Mouse (Mus musculus) forebrain, embryonic 16.5 days (tissue): ENCODE measurements around the gene Pagr1b. TPM values are rescaled to one million over a fixed set of nuclear protein-coding genes. Genes with fewer than 3 reads are reported as not detected.

ENCODE experiments used
- ATAC-seq: fragments of 200-750 bp; cut with Nextera tagmentation; 2 replicates; pipeline ENCODE4 v1.8.0; 2017; ENCODE audit warnings: mild to moderate bottlenecking, moderate library complexity
- H3K27ac ChIP-seq: fragments of 300-500 bp; sonication (generic); 2 replicates; pipeline ENCODE4 v1.5.1; 2014; ENCODE audit warnings: low read length, control low read depth
- H3K27me3 ChIP-seq: fragments of 300-500 bp; sonication (generic); replicated peaks from 2 replicates; pipeline ENCODE4 v1.6.1; 2014; ENCODE audit warnings: low read length; ENCODE audit not compliant: control insufficient read depth, insufficient read depth
- H3K36me3 ChIP-seq: fragments of 300-500 bp; sonication (generic); 2 replicates; pipeline ENCODE4 v1.6.1; 2014; ENCODE audit not compliant: control insufficient read depth, insufficient read depth
- H3K4me1 ChIP-seq: fragments of 300-500 bp; sonication (generic); replicated peaks from 2 replicates; pipeline ENCODE4 v1.6.1; 2014; ENCODE audit warnings: low read length; ENCODE audit not compliant: control insufficient read depth, insufficient read depth
- H3K4me2 ChIP-seq: fragments of 300-500 bp; sonication (generic); 2 replicates; pipeline ENCODE4 v1.6.1; 2014; ENCODE audit warnings: mild to moderate bottlenecking, low read length, control low read depth
- H3K4me3 ChIP-seq: fragments of 300-500 bp; sonication (generic); replicated peaks from 2 replicates; pipeline ENCODE4 v1.5.1; 2014; ENCODE audit warnings: mild to moderate bottlenecking, low read length, control low read depth
- H3K9ac ChIP-seq: fragments of 300-500 bp; sonication (generic); replicated peaks from 2 replicates; pipeline ENCODE4 v1.6.1; 2014; ENCODE audit warnings: low read depth, low read length, control low read depth
- H3K9me3 ChIP-seq: fragments of 300-500 bp; sonication (generic); 2 replicates; pipeline ENCODE4 v1.6.1; 2016; ENCODE audit warnings: low read length; ENCODE audit not compliant: control insufficient read depth
- WGBS: fragments of 180-500 bp; shearing (Covaris S2); extraction: QIAGEN DNeasy Blood & Tissue Kit; methylation state at CpG from one replicate; pipeline ENCODE4 v1.1.7; 2014; 5-methylcytosine and 5-hydroxymethylcytosine counted together
- polyA plus RNA-seq: library from polyadenylated mRNA; unstranded; fragments of >200 nt; fragmentation: Nextera tagmentation; extraction: Ambion mirVana; gene quantifications from 2 replicates; pipeline ENCODE4 v1.2.1, GENCODE M21; 2015

Gene Pagr1b
- polyA plus RNA-seq, 1 experiment from 2014 or later: not detected

GRCm38 (mm10) chr7:126984667-126985444 lies 31.4 kb downstream of the Pagr1b start:
- H3K4me3 ChIP-seq: no peak overlapping the region
- WGBS: 64% methylated on average over 10 of the region's 10 CpGs
- no peaks in the 10 kb centered on the region for H3K4me1 ChIP-seq

GRCm38 (mm10) chr7:126983113-126983512 lies 33.2 kb downstream of the Pagr1b start:
- H3K4me3 ChIP-seq: no peak overlapping the region
- peaks cover 9% of the 10 kb centered on the region; the same call in 1 of the 2 replicates for H3K36me3 ChIP-seq
- ATAC-seq: no peak
- no peak overlapping the region for H3K27ac ChIP-seq
- 79% methylated on average over 7 of the region's 7 CpGs for WGBS
- H3K27me3 ChIP-seq: no peaks in the 10 kb centered on the region
- H3K9ac ChIP-seq: no peak overlapping the region
- no peaks in the 10 kb centered on the region for H3K4me1 ChIP-seq
- H3K9me3 ChIP-seq: no peaks in the 10 kb centered on the region
- no peak overlapping the region for H3K4me2 ChIP-seq

More at GRCm38 (mm10) chr7:126984667-126985444, 31.4 kb downstream of the Pagr1b start:
- Histone ChIP-seq H3K27ac (no peak overlapping the region), H3K27me3 (no peaks in the 10 kb centered on the region), H3K4me2 (no peak overlapping the region), H3K36me3 (no peaks in the 10 kb centered on the region; the same call in 1 of the 2 replicates), H3K9me3 (no peaks in the 10 kb centered on the region), H3K9ac (no peak overlapping the region)
- no peak for ATAC-seq

- WGBS: 97% methylated on average over 4 of the region's 4 CpGs
- H3K27me3 ChIP-seq: no peaks in the 10 kb centered on the region
These were observed 34.2 kb downstream of the Pagr1b start for GRCm38 (mm10) chr7:126982054-126982453.

GRCm38 (mm10) chr7:126981601-126982000 lies 34.7 kb downstream of the Pagr1b start:
- no peaks in the 10 kb centered on the region for H3K27me3 ChIP-seq
- H3K4me3 ChIP-seq: no peak overlapping the region
- WGBS: 80% methylated on average over 2 of the region's 2 CpGs
- no peaks in the 10 kb centered on the region for H3K9me3 ChIP-seq
- peaks cover 9% of the 10 kb centered on the region; the same call in 1 of the 2 replicates for H3K36me3 ChIP-seq
- ATAC-seq: no peak
- no peak overlapping the region for H3K27ac ChIP-seq
- H3K4me1 ChIP-seq: peaks cover 10% of the 10 kb centered on the region
- H3K9ac ChIP-seq: no peak overlapping the region
- H3K4me2 ChIP-seq: no peak overlapping the region

More at GRCm38 (mm10) chr7:126982054-126982453, 34.2 kb downstream of the Pagr1b start:
- Histone ChIP-seq H3K27ac (no peak overlapping the region), H3K36me3 (peaks cover 9% of the 10 kb centered on the region; the same call in 1 of the 2 replicates), H3K9ac (no peak overlapping the region), H3K4me3 (no peak overlapping the region), H3K4me1 (peaks cover 7% of the 10 kb centered on the region), H3K4me2 (no peak overlapping the region), H3K9me3 (no peaks in the 10 kb centered on the region)
- ATAC-seq: no peak

GRCm38 (mm10) chr7:126978841-126979240 lies 37.4 kb downstream of the Pagr1b start:
- WGBS: 90% methylated on average over 6 of the region's 6 CpGs
- Histone ChIP-seq H3K9ac (no peak overlapping the region), H3K9me3 (no peaks in the 10 kb centered on the region), H3K4me2 (no peak overlapping the region), H3K36me3 (peaks cover 9% of the 10 kb centered on the region; the same call in 1 of the 2 replicates), H3K4me1 (peaks cover 15% of the 10 kb centered on the region), H3K27me3 (no peaks in the 10 kb centered on the region), H3K27ac (no peak overlapping the region), H3K4me3 (no peak overlapping the region)
- ATAC-seq: no peak

- no peaks in the 10 kb centered on the region for H3K9me3 ChIP-seq
- ATAC-seq: no peak
- peak overlapping the region; percentile 78 for H3K4me3 ChIP-seq
- peaks cover 12% of the 10 kb centered on the region for H3K36me3 ChIP-seq
- no peak overlapping the region for H3K27ac ChIP-seq
- H3K9ac ChIP-seq: peak overlapping the region; percentile 95
- H3K4me2 ChIP-seq: peak overlapping the region; percentile 92
- no peaks in the 10 kb centered on the region for H3K27me3 ChIP-seq
- 31% methylated on average over 14 of the region's 14 CpGs for WGBS
- H3K4me1 ChIP-seq: peaks cover 15% of the 10 kb centered on the region
These were observed 39.3 kb downstream of the Pagr1b start for GRCm38 (mm10) chr7:126976878-126977459.

- 0% methylated on average over 55 of the region's 55 CpGs for WGBS
- ATAC-seq: peak; percentile 98
- H3K4me3 ChIP-seq: peak within 1 kb of the TSS; percentile 78
- peaks cover 14% of the 10 kb centered on the region for H3K36me3 ChIP-seq
- H3K27me3 ChIP-seq: no peaks in the 10 kb centered on the region
- no peaks in the 10 kb centered on the region for H3K9me3 ChIP-seq
- peak within 1 kb of the TSS; percentile 95 for H3K9ac ChIP-seq
- peak within 1 kb of the TSS; percentile 92 for H3K4me2 ChIP-seq
- peaks cover 15% of the 10 kb centered on the region for H3K4me1 ChIP-seq
- peak within 1 kb of the TSS; percentile 99 for H3K27ac ChIP-seq
These were observed 40.1 kb downstream of the Pagr1b start, which contains the start of gene Cdiptos for GRCm38 (mm10) chr7:126975950-126976866. TSS of gene Cdiptos (minus strand) at chr7:126976098.

- Histone ChIP-seq H3K27ac (peak within 1 kb of the TSS; percentile 99), H3K4me1 (peaks cover 15% of the 10 kb centered on the region), H3K9ac (peak within 1 kb of the TSS; percentile 95), H3K36me3 (peaks cover 18% of the 10 kb centered on the region), H3K4me2 (peak within 1 kb of the TSS; percentile 92), H3K27me3 (no peaks in the 10 kb centered on the region), H3K9me3 (no peaks in the 10 kb centered on the region), H3K4me3 (peak within 1 kb of the TSS; percentile 78)
- ATAC-seq: no peak
- WGBS: 0% methylated on average over 1 of the region's 1 CpGs
These were observed 40.6 kb downstream of the Pagr1b start, which contains the start of gene Cdipt for GRCm38 (mm10) chr7:126975893-126975949. TSS of gene Cdipt (plus strand) at chr7:126975914.

GRCm38 (mm10) chr7:126975493-126975892 lies 40.8 kb downstream of the Pagr1b start:
- WGBS: 9% methylated on average over 8 of the region's 8 CpGs
- peak overlapping the region; percentile 11; the same call in 1 of the 2 replicates for H3K9ac ChIP-seq

More at GRCm38 (mm10) chr7:126975493-126975892, 40.8 kb downstream of the Pagr1b start:
- peaks cover 15% of the 10 kb centered on the region for H3K4me1 ChIP-seq
- H3K27ac ChIP-seq: no peak overlapping the region; the same call in 1 of the 2 replicates
- no peaks in the 10 kb centered on the region for H3K9me3 ChIP-seq
- peak overlapping the region; percentile 49 for H3K4me2 ChIP-seq
- H3K36me3 ChIP-seq: peaks cover 19% of the 10 kb centered on the region
- ATAC-seq: no peak
- peak overlapping the region; percentile 78 for H3K4me3 ChIP-seq
- H3K27me3 ChIP-seq: no peaks in the 10 kb centered on the region
